Mouse (Mus musculus) frontal cortex, postnatal 25 days (tissue): ENCODE results near the gene Pnpla2.

Experiments used
- DNase-seq, 2 experiments: peaks; one replicate each; pipeline ENCODE4 v3.0.0; 2022; ENCODE audit warnings: low spot score in 2 of 2

The Pnpla2 gene

GRCm38 (mm10) chr7:141483114-141483653 lies 28.2 kb downstream of the Pnpla2 start:
- DNase-seq, result no peak

- no peak for DNase-seq
These were observed 29.5 kb downstream of the Pnpla2 start for GRCm38 (mm10) chr7:141484186-141485120.

GRCm38 (mm10) chr7:141485186-141485585 lies 30.2 kb downstream of the Pnpla2 start:
- DNase-seq, result no peak

GRCm38 (mm10) chr7:141485606-141486005 lies 30.6 kb downstream of the Pnpla2 start:
- DNase-seq, result no peak

- no peak for DNase-seq
These were observed 31.2 kb downstream of the Pnpla2 start for GRCm38 (mm10) chr7:141486239-141486638.

- no peak for DNase-seq
These were observed 32.1 kb downstream of the Pnpla2 start for GRCm38 (mm10) chr7:141487141-141487540.

- no peak for DNase-seq
These were observed 36.2 kb downstream of the Pnpla2 start for GRCm38 (mm10) chr7:141491151-141491550.

- no peak for DNase-seq
These were observed 37.7 kb downstream of the Pnpla2 start for GRCm38 (mm10) chr7:141492738-141493137.

GRCm38 (mm10) chr7:141493729-141494128 lies 38.7 kb downstream of the Pnpla2 start:
- DNase-seq, result no peak

GRCm38 (mm10) chr7:141495379-141495778 lies 40.4 kb downstream of the Pnpla2 start:
- no peak for DNase-seq

GRCm38 (mm10) chr7:141495940-141496339 lies 40.9 kb downstream of the Pnpla2 start:
- DNase-seq, result no peak

- no peak for DNase-seq
These were observed 42.6 kb downstream of the Pnpla2 start for GRCm38 (mm10) chr7:141497600-141497999.

- no peak for DNase-seq
These were observed 47.0 kb downstream of the Pnpla2 start for GRCm38 (mm10) chr7:141501820-141502555.

GRCm38 (mm10) chr7:141502556-141502905 lies 47.5 kb downstream of the Pnpla2 start:
- no peak for DNase-seq

GRCm38 (mm10) chr7:141506278-141506677 lies 51.3 kb downstream of the Pnpla2 start:
- DNase-seq, result no peak

GRCm38 (mm10) chr7:141508160-141508559 lies 53.2 kb downstream of the Pnpla2 start:
- DNase-seq, result no peak

- DNase-seq, result no peak
These were observed 55.2 kb downstream of the Pnpla2 start for GRCm38 (mm10) chr7:141510196-141510595.
